Mouse (Mus musculus): ENCODE measurements around the gene Nf1. TPM values are rescaled to one million over a fixed set of nuclear protein-coding genes. Genes with fewer than 3 reads are reported as not detected.

Gene Nf1
- polyA plus RNA-seq, 1 experiment from 2014 or later = 8.8 TPM

- WGBS = 50% methylated on average over 2 of the region's 2 CpGs
- ATAC-seq (ENCODE audit: low read depth) (no peak), DNase-seq (ENCODE audit: low spot score) (no peak)
- H3K4me3 ChIP-seq (ENCODE audit: low read depth, low read length) = no peak overlapping the region
- no peak overlapping the region for H3K27ac ChIP-seq (replicated peaks; ENCODE audit: low read depth, low read length)
- no peak overlapping the region for H3K4me2 ChIP-seq (ENCODE audit: low read depth, low read length)
- H3K4me1 ChIP-seq (ENCODE audit: control insufficient read depth, insufficient read depth, low read length) = peaks cover 9% of the 10 kb centered on the region
- H3K9ac ChIP-seq (ENCODE audit: low read depth, low read length) = no peak overlapping the region
- H3K9me3 ChIP-seq (ENCODE audit: control insufficient read depth, low read length) = no peaks in the 10 kb centered on the region
- no peaks in the 10 kb centered on the region for H3K27me3 ChIP-seq (replicated peaks; ENCODE audit: control insufficient read depth, insufficient read depth, low read length)
- no peaks in the 10 kb centered on the region for H3K36me3 ChIP-seq (ENCODE audit: control insufficient read depth, insufficient read depth, low read length)
Observed at GRCm38 (mm10) chr11:79610454-79610853, 271.0 kb downstream of the Nf1 start.

GRCm38 (mm10) chr11:79611011-79611666 lies 271.6 kb downstream of the Nf1 start:
- Histone ChIP-seq H3K4me1 (ENCODE audit: control insufficient read depth, insufficient read depth, low read length) (peaks cover 9% of the 10 kb centered on the region), H3K27ac (replicated peaks; ENCODE audit: low read depth, low read length) (no peak overlapping the region), H3K4me3 (ENCODE audit: low read depth, low read length) (no peak overlapping the region), H3K36me3 (ENCODE audit: control insufficient read depth, insufficient read depth, low read length) (no peaks in the 10 kb centered on the region), H3K27me3 (replicated peaks; ENCODE audit: control insufficient read depth, insufficient read depth, low read length) (no peaks in the 10 kb centered on the region), H3K9ac (ENCODE audit: low read depth, low read length) (no peak overlapping the region), H3K9me3 (ENCODE audit: control insufficient read depth, low read length) (no peaks in the 10 kb centered on the region), H3K4me2 (ENCODE audit: low read depth, low read length) (no peak overlapping the region)
- WGBS = 18% methylated on average over 13 of the region's 13 CpGs
- ATAC-seq (ENCODE audit: low read depth) = peak; percentile 59; the same call in 1 of the 2 replicates
- DNase-seq (ENCODE audit: low spot score) = peak; percentile 59

- Histone ChIP-seq H3K36me3 (ENCODE audit: control insufficient read depth, insufficient read depth, low read length) (no peaks in the 10 kb centered on the region), H3K9me3 (ENCODE audit: control insufficient read depth, low read length) (no peaks in the 10 kb centered on the region), H3K4me1 (ENCODE audit: control insufficient read depth, insufficient read depth, low read length) (peaks cover 9% of the 10 kb centered on the region), H3K4me3 (ENCODE audit: low read depth, low read length) (no peak overlapping the region), H3K4me2 (ENCODE audit: low read depth, low read length) (no peak overlapping the region), H3K27me3 (replicated peaks; ENCODE audit: control insufficient read depth, insufficient read depth, low read length) (no peaks in the 10 kb centered on the region), H3K9ac (ENCODE audit: low read depth, low read length) (no peak overlapping the region), H3K27ac (replicated peaks; ENCODE audit: low read depth, low read length) (no peak overlapping the region)
- no peak for ATAC-seq (ENCODE audit: low read depth)
- no peak for DNase-seq (ENCODE audit: low spot score)
- WGBS = 12% methylated on average over 1 of the region's 1 CpGs
Observed at GRCm38 (mm10) chr11:79612046-79612600, 272.6 kb downstream of the Nf1 start.

GRCm38 (mm10) chr11:79613084-79613483 lies 273.6 kb downstream of the Nf1 start:
- WGBS = 30% methylated on average over 3 of the region's 3 CpGs
- no peaks in the 10 kb centered on the region for H3K36me3 ChIP-seq (ENCODE audit: control insufficient read depth, insufficient read depth, low read length)
- DNase-seq (ENCODE audit: low spot score) (peak; percentile 41), ATAC-seq (ENCODE audit: low read depth) (no peak; the same call in 1 of the 2 replicates)
- no peaks in the 10 kb centered on the region for H3K9me3 ChIP-seq (ENCODE audit: control insufficient read depth, low read length)
- H3K9ac ChIP-seq (ENCODE audit: low read depth, low read length) = no peak overlapping the region
- H3K4me1 ChIP-seq (ENCODE audit: control insufficient read depth, insufficient read depth, low read length) = peaks cover 9% of the 10 kb centered on the region
- H3K4me3 ChIP-seq (ENCODE audit: low read depth, low read length) = no peak overlapping the region
- H3K27ac ChIP-seq (replicated peaks; ENCODE audit: low read depth, low read length) = no peak overlapping the region
- H3K27me3 ChIP-seq (replicated peaks; ENCODE audit: control insufficient read depth, insufficient read depth, low read length) = no peaks in the 10 kb centered on the region
- H3K4me2 ChIP-seq (ENCODE audit: low read depth, low read length) = no peak overlapping the region

- Histone ChIP-seq H3K27ac (replicated peaks; ENCODE audit: low read depth, low read length) (no peak overlapping the region), H3K9me3 (ENCODE audit: control insufficient read depth, low read length) (no peaks in the 10 kb centered on the region), H3K36me3 (ENCODE audit: control insufficient read depth, insufficient read depth, low read length) (no peaks in the 10 kb centered on the region), H3K9ac (ENCODE audit: low read depth, low read length) (no peak overlapping the region), H3K4me1 (ENCODE audit: control insufficient read depth, insufficient read depth, low read length) (peaks cover 9% of the 10 kb centered on the region), H3K27me3 (replicated peaks; ENCODE audit: control insufficient read depth, insufficient read depth, low read length) (no peaks in the 10 kb centered on the region), H3K4me3 (ENCODE audit: low read depth, low read length) (no peak overlapping the region), H3K4me2 (ENCODE audit: low read depth, low read length) (no peak overlapping the region)
- ATAC-seq (ENCODE audit: low read depth) (no peak), DNase-seq (ENCODE audit: low spot score) (no peak)
- 50% methylated on average over 4 of the region's 4 CpGs for WGBS
Observed at GRCm38 (mm10) chr11:79613711-79614110, 274.2 kb downstream of the Nf1 start.

GRCm38 (mm10) chr11:79614880-79615279 lies 275.4 kb downstream of the Nf1 start:
- Histone ChIP-seq H3K4me2 (ENCODE audit: low read depth, low read length) (no peak overlapping the region), H3K27me3 (replicated peaks; ENCODE audit: control insufficient read depth, insufficient read depth, low read length) (no peaks in the 10 kb centered on the region), H3K4me1 (ENCODE audit: control insufficient read depth, insufficient read depth, low read length) (peaks cover 9% of the 10 kb centered on the region), H3K36me3 (ENCODE audit: control insufficient read depth, insufficient read depth, low read length) (no peaks in the 10 kb centered on the region), H3K27ac (replicated peaks; ENCODE audit: low read depth, low read length) (no peak overlapping the region), H3K4me3 (ENCODE audit: low read depth, low read length) (no peak overlapping the region), H3K9me3 (ENCODE audit: control insufficient read depth, low read length) (no peaks in the 10 kb centered on the region), H3K9ac (ENCODE audit: low read depth, low read length) (no peak overlapping the region)
- 83% methylated on average over 3 of the region's 3 CpGs for WGBS
- ATAC-seq (ENCODE audit: low read depth) (no peak), DNase-seq (ENCODE audit: low spot score) (no peak)

- H3K27me3 ChIP-seq (replicated peaks; ENCODE audit: control insufficient read depth, insufficient read depth, low read length) = no peaks in the 10 kb centered on the region
- no peaks in the 10 kb centered on the region for H3K36me3 ChIP-seq (ENCODE audit: control insufficient read depth, insufficient read depth, low read length)
- H3K4me2 ChIP-seq (ENCODE audit: low read depth, low read length) = no peak overlapping the region
- ATAC-seq (ENCODE audit: low read depth) (no peak), DNase-seq (ENCODE audit: low spot score) (no peak)
- no peak overlapping the region for H3K4me3 ChIP-seq (ENCODE audit: low read depth, low read length)
- no peak overlapping the region for H3K27ac ChIP-seq (replicated peaks; ENCODE audit: low read depth, low read length)
- peaks cover 5% of the 10 kb centered on the region for H3K4me1 ChIP-seq (ENCODE audit: control insufficient read depth, insufficient read depth, low read length)
- no peaks in the 10 kb centered on the region for H3K9me3 ChIP-seq (ENCODE audit: control insufficient read depth, low read length)
- H3K9ac ChIP-seq (ENCODE audit: low read depth, low read length) = no peak overlapping the region
- 51% methylated on average over 5 of the region's 5 CpGs for WGBS
Observed at GRCm38 (mm10) chr11:79615871-79616270, 276.4 kb downstream of the Nf1 start.

- ATAC-seq (ENCODE audit: low read depth) (no peak), DNase-seq (ENCODE audit: low spot score) (no peak)
- no peaks in the 10 kb centered on the region for H3K4me1 ChIP-seq (ENCODE audit: control insufficient read depth, insufficient read depth, low read length)
- no peaks in the 10 kb centered on the region for H3K27me3 ChIP-seq (replicated peaks; ENCODE audit: control insufficient read depth, insufficient read depth, low read length)
- no peaks in the 10 kb centered on the region for H3K9me3 ChIP-seq (ENCODE audit: control insufficient read depth, low read length)
- H3K36me3 ChIP-seq (ENCODE audit: control insufficient read depth, insufficient read depth, low read length) = no peaks in the 10 kb centered on the region
- no peak overlapping the region for H3K9ac ChIP-seq (ENCODE audit: low read depth, low read length)
- H3K4me3 ChIP-seq (ENCODE audit: low read depth, low read length) = no peak overlapping the region
- H3K4me2 ChIP-seq (ENCODE audit: low read depth, low read length) = no peak overlapping the region
- WGBS = 86% methylated on average over 8 of the region's 8 CpGs
- H3K27ac ChIP-seq (replicated peaks; ENCODE audit: low read depth, low read length) = no peak overlapping the region
Observed at GRCm38 (mm10) chr11:79617991-79618390, 278.5 kb downstream of the Nf1 start.

GRCm38 (mm10) chr11:79623029-79623428 lies 283.5 kb downstream of the Nf1 start:
- 78% methylated on average over 5 of the region's 5 CpGs for WGBS
- Histone ChIP-seq H3K27me3 (replicated peaks; ENCODE audit: control insufficient read depth, insufficient read depth, low read length) (no peaks in the 10 kb centered on the region), H3K4me2 (ENCODE audit: low read depth, low read length) (no peak overlapping the region), H3K4me1 (ENCODE audit: control insufficient read depth, insufficient read depth, low read length) (no peaks in the 10 kb centered on the region; the same call in 1 of the 2 replicates), H3K9me3 (ENCODE audit: control insufficient read depth, low read length) (no peaks in the 10 kb centered on the region), H3K4me3 (ENCODE audit: low read depth, low read length) (no peak overlapping the region), H3K27ac (replicated peaks; ENCODE audit: low read depth, low read length) (no peak overlapping the region), H3K36me3 (ENCODE audit: control insufficient read depth, insufficient read depth, low read length) (no peaks in the 10 kb centered on the region), H3K9ac (ENCODE audit: low read depth, low read length) (no peak overlapping the region)
- ATAC-seq (ENCODE audit: low read depth) (no peak), DNase-seq (ENCODE audit: low spot score) (no peak)

Data from embryonic facial prominence, embryonic 14.5 days (tissue).